Mouse (Mus musculus) cortical plate, adult 2 months (tissue): ENCODE data around the gene Ccdc81.

ENCODE experiments used
- CTCF ChIP-seq: fragments of 200-500 bp; IDR thresholded peaks from 2 replicates; pipeline ENCODE4 v1.5.1; 2011; ENCODE audit warnings: mild to moderate bottlenecking, control low read depth, low read length; ENCODE audit not compliant: insufficient read depth; ENCODE audit errors: extremely low read depth
- POLR2A ChIP-seq: fragments of 200-500 bp; IDR thresholded peaks from 2 replicates; pipeline ENCODE4 v1.6.1; 2011; ENCODE audit warnings: mild to moderate bottlenecking, low read length, control low read depth; ENCODE audit not compliant: insufficient read depth; ENCODE audit errors: extremely low read depth

GRCm38 (mm10) chr7:89908899-89909621, 5.6 kb upstream of the Ccdc81 start:
- TF ChIP-seq CTCF, result no peak
- no peak for TF ChIP-seq POLR2A
